Mouse (Mus musculus) neutrophil, adult 83 days (primary cell): Measurements from ENCODE around the gene Sim1. TPM values are rescaled to one million over a fixed set of nuclear protein-coding genes. Genes with fewer than 3 reads are reported as not detected.

ENCODE experiments used
- total RNA-seq, 2 experiments: library from RNA; stranded (reverse); gene quantifications; one replicate each; pipeline ENCODE4 v1.2.4; 2023

The Sim1 gene
- total RNA-seq: not detected

GRCm38 (mm10) chr10:50894170-50894991 is at the start of gene Sim1:
Sim1 (plus strand) TSS chr10:50894754.

